In genomic region chr17:31809894-31810293, GRCm38 (mm10) we compare ENCODE assay signal across 12 mouse cellular contexts. TPM values are rescaled to one million over a fixed set of nuclear protein-coding genes. Genes with fewer than 3 reads are reported as not detected.
DNase-seq lines count a peak whose midpoint lies in the region; ATAC-seq and TF ChIP-seq lines count a peak whose summit lies in the region.
"Had no signal": no experiment of that assay in that cellular context is flagged by ENCODE, and none has a peak within 500 bp of the region (broad histone marks: within the 10 kb centered on the region; RNA-seq: fewer than 3 reads in every experiment).

No protein-coding gene starts in this region.

- H3K27me3 ChIP-seq in forebrain, embryonic 13.5 days = no peaks in the 10 kb centered on the region
- H3K27me3 ChIP-seq in midbrain, embryonic 16.5 days (ENCODE audit: control insufficient read depth, insufficient read depth, low read depth, low read length) = no peaks in the 10 kb centered on the region
- H3K27me3 ChIP-seq: limb, embryonic 12.5 days had no signal

- H3K9me3 ChIP-seq in ES-E14 (ENCODE audit: control insufficient read depth, insufficient read depth, low read depth, low read length) = no peaks in the 10 kb centered on the region
- no peaks in the 10 kb centered on the region for H3K9me3 ChIP-seq in forebrain, embryonic 13.5 days (replicated peaks)
- no peaks in the 10 kb centered on the region for H3K9me3 ChIP-seq in midbrain, embryonic 16.5 days (replicated peaks; ENCODE audit: control insufficient read depth, low read length, poor library complexity, severe bottlenecking)
- H3K9me3 ChIP-seq: limb, embryonic 12.5 days had no signal

- H3K4me1 ChIP-seq in ES-E14 (ENCODE audit: control insufficient read depth in 2 of 2, insufficient read depth in 2 of 2, low read length in 2 of 2, poor library complexity in 1 of 2) = peaks cover 23 to 39% of the 10 kb centered on the region in 2 experiments
- peaks cover 38% of the 10 kb centered on the region for H3K4me1 ChIP-seq in forebrain, embryonic 13.5 days
- peaks cover 11% of the 10 kb centered on the region; the same call in 1 of the 2 replicates for H3K4me1 ChIP-seq in midbrain, embryonic 16.5 days (ENCODE audit: control insufficient read depth, insufficient read depth, low read length)

- WGBS in forebrain, embryonic 13.5 days = 37% methylated on average over 19 of the region's 19 CpGs
- 36% methylated on average over 19 of the region's 19 CpGs for WGBS in midbrain, embryonic 16.5 days

- H3K9ac ChIP-seq in ES-E14 (ENCODE audit: insufficient read depth, low read depth, low read length, poor library complexity, severe bottlenecking) = peak overlapping the region; percentile 64
- H3K9ac ChIP-seq in forebrain, embryonic 13.5 days = peak overlapping the region; percentile 46; the same call in 1 of the 2 replicates
- 0 out of 2 replicates have a peak overlapping the region, but pooled peaks have one; percentile 10 for H3K9ac ChIP-seq in midbrain, embryonic 16.5 days (ENCODE audit: low read depth, low read length)
- H3K9ac ChIP-seq: limb, embryonic 12.5 days had no signal

- peak; percentile 54; the same call in 1 of the 2 replicates for ATAC-seq in forebrain, embryonic 13.5 days
- ATAC-seq in midbrain, embryonic 16.5 days = peak; percentile 25; the same call in 1 of the 2 replicates
- no peak for ATAC-seq in megakaryocyte, adult 5-6 weeks (ENCODE audit: poor library complexity, severe bottlenecking)
- ATAC-seq: lung, postnatal 0 days had no signal

- H3K4me3 ChIP-seq in ES-E14 (ENCODE audit: insufficient read depth in 1 of 2, low read depth in 1 of 2, low read length in 2 of 2, poor library complexity in 1 of 2, severe bottlenecking in 1 of 2) = peak overlapping the region in 1 of 2 experiments; percentile 47; a peak in 2 of 4 replicates
- 0 out of 2 replicates have a peak overlapping the region, but pooled peaks have one; percentile 9 for H3K4me3 ChIP-seq in forebrain, embryonic 13.5 days
- H3K4me3 ChIP-seq in midbrain, embryonic 16.5 days (ENCODE audit: low read depth, low read length) = no peak overlapping the region; the same call in 1 of the 2 replicates
- H3K4me3 ChIP-seq: limb, embryonic 12.5 days had no signal

- H3K36me3 ChIP-seq in ES-E14 (ENCODE audit: control insufficient read depth, insufficient read depth, low read length, poor library complexity, severe bottlenecking) = no peaks in the 10 kb centered on the region
- no peaks in the 10 kb centered on the region for H3K36me3 ChIP-seq in forebrain, embryonic 13.5 days (ENCODE audit: poor library complexity, severe bottlenecking)
- no peaks in the 10 kb centered on the region for H3K36me3 ChIP-seq in midbrain, embryonic 16.5 days (ENCODE audit: control insufficient read depth, insufficient read depth, low read length)
- H3K36me3 ChIP-seq: limb, embryonic 12.5 days had no signal

- peak overlapping the region; percentile 98 for H3K27ac ChIP-seq in ES-E14 (ENCODE audit: insufficient read depth, low read depth, low read length, poor library complexity, severe bottlenecking)
- H3K27ac ChIP-seq in forebrain, embryonic 13.5 days = peak overlapping the region; percentile 60
- peak overlapping the region; percentile 76 for H3K27ac ChIP-seq in midbrain, embryonic 16.5 days (ENCODE audit: low read length)
- H3K27ac ChIP-seq: limb, embryonic 12.5 days had no signal

- DNase-seq in layer of hippocampus, postnatal 10 days (ENCODE audit: low spot score in 2 of 2) = peak; percentile 44 to 53
- no peak for DNase-seq in layer of hippocampus, adult 9-10 months (ENCODE audit: low spot score)
- DNase-seq in ES-E14 (ENCODE audit: low read depth, low spot score) = no peak
- DNase-seq in ovary, adult 18-20 months (ENCODE audit: low spot score) = no peak
- no peak for DNase-seq in urinary bladder, postnatal 4 days (ENCODE audit: low spot score in 2 of 2)
- DNase-seq: cerebellum, postnatal 36 days; kidney, postnatal 36 days had no signal

- peak overlapping the region; percentile 39 for H3K4me2 ChIP-seq in forebrain, embryonic 13.5 days
- H3K4me2 ChIP-seq in midbrain, embryonic 16.5 days (ENCODE audit: low read length) = peak overlapping the region; percentile 43
- H3K4me2 ChIP-seq: limb, embryonic 12.5 days had no signal

- in situ Hi-C loops in ES-E14 (cut with MboI; ENCODE audit: low sequenced_read_pairs in 2 of 2, unreplicated experiment in 2 of 2) = no loop called here

TF ChIP-seq in ES-E14, 5 proteins besides CTCF, POLR2A, EP300 and RAD21:
- TF ChIP-seq ZNF384 (IDR thresholded peaks at IDR 0.05; ENCODE audit: low read depth, low read length) (no peak), ZC3H11A (IDR thresholded peaks at IDR 0.05; ENCODE audit: borderline replicate concordance, low read depth, low read length) (no peak), MAFK (IDR thresholded peaks at IDR 0.05; ENCODE audit: insufficient read depth, low read depth, low read length) (no peak), CHD2 (IDR thresholded peaks at IDR 0.05; ENCODE audit: low read depth, low read length) (no peak), HCFC1 (IDR thresholded peaks at IDR 0.05; ENCODE audit: borderline replicate concordance, insufficient read depth, low read length) (no peak)

RNA-seq across cellular contexts. Expression of gene Sik1, which starts 45.7 kb away (rescaled TPM):
- total RNA-seq in layer of hippocampus, postnatal 10 days (2021) = 10 to 100 TPM; 21.7 to 22.2 TPM
- total RNA-seq in ES-E14 (2012; rRNA removed) = 35.0 and 41.2 TPM in 2 replicates
- polyA plus RNA-seq in forebrain, embryonic 13.5 days (2015; fragmentation: Nextera tagmentation; extraction: Ambion mirVana) = 13.5 and 13.8 TPM in 2 replicates
- 16.7 and 20.9 TPM in 2 replicates for polyA plus RNA-seq in midbrain, embryonic 16.5 days (2015; fragmentation: Nextera tagmentation; extraction: Ambion mirVana)
- total RNA-seq in megakaryocyte, adult 5-6 weeks (2015) = 29.9 and 37.6 TPM in 2 replicates
- total RNA-seq in megakaryocyte, adult 5-6 weeks (2017) = 30.6 and 31.2 TPM in 2 replicates

Comparison
In these comparisons a context has a peak if more than half of its experiments do, and no peak if none do; other contexts are left out.
1. DNase-seq: peak in layer of hippocampus, postnatal 10 days (2 of 2); none in layer of hippocampus, adult 9-10 months (single experiment), ES-E14 (single experiment), ovary, adult 18-20 months (single experiment) and urinary bladder, postnatal 4 days (0 of 2).
2. H3K9ac ChIP-seq: peak in every context shown above with its lines; median percentile 64 in ES-E14; 46 in forebrain, embryonic 13.5 days; 10 in midbrain, embryonic 16.5 days.
3. Peak in every context shown above with its lines, with median percentiles within 50 percentile points of each other: H3K27ac ChIP-seq.